11 mouse cellular contexts compared by ENCODE assay signal in the genomic region with DNA sequence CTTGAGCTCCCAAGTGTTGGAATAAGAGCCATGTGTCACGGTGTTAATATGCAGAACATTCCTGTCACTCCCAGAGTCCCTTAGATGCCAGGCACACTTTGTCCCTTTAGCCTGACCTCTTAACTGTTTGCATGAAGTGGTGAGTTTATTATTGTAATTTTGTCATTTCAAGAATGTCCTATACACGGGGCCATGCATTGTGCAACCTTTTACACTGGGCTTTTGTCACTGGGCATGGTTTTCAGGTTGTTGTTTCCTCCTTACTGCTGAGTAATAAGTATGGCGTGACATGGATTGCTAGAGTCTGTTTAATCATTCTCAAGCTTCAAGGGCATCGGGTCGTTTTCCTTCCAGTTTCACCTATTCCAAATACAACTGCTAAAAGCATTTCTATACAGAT. TPM values are rescaled to one million over a fixed set of nuclear protein-coding genes. Genes with fewer than 3 reads are reported as not detected.
DNase-seq lines count a peak whose midpoint lies in the region; ATAC-seq and TF ChIP-seq lines count a peak whose summit lies in the region.
"Had no signal": no experiment of that assay in that cellular context is flagged by ENCODE, and none has a peak within 500 bp of the region (broad histone marks: within the 10 kb centered on the region; RNA-seq: fewer than 3 reads in every experiment).

No protein-coding gene starts in this region.

- no peaks in the 10 kb centered on the region for H3K36me3 ChIP-seq in kidney, adult 2 months (ENCODE audit: control insufficient read depth, insufficient read depth, low read length)
- no peaks in the 10 kb centered on the region for H3K36me3 ChIP-seq in kidney, embryonic 14.5 days (ENCODE audit: control insufficient read depth, insufficient read depth, low read length)
- no peaks in the 10 kb centered on the region for H3K36me3 ChIP-seq in stomach, embryonic 16.5 days (ENCODE audit: control insufficient read depth, insufficient read depth, low read length)
- H3K36me3 ChIP-seq: embryonic facial prominence, embryonic 12.5 days had no signal

- no peaks in the 10 kb centered on the region for H3K9me3 ChIP-seq in kidney, embryonic 14.5 days (ENCODE audit: control insufficient read depth, low read length)
- no peaks in the 10 kb centered on the region for H3K9me3 ChIP-seq in stomach, embryonic 16.5 days (replicated peaks; ENCODE audit: control insufficient read depth, low read length)
- H3K9me3 ChIP-seq: embryonic facial prominence, embryonic 12.5 days had no signal

- no peak for ATAC-seq in kidney, embryonic 14.5 days (ENCODE audit: low FRiP score, low TSS enrichment)
- ATAC-seq in granulocyte monocyte progenitor cell, adult 5-6 weeks (replicated peaks; ENCODE audit: poor library complexity, severe bottlenecking): 0 out of 2 replicates have a peak, but pooled peaks have one; percentile 14
- ATAC-seq in stomach, embryonic 16.5 days (ENCODE audit: insufficient read depth, low FRiP score): no peak

- DNase-seq in kidney, adult 2 months: peak; percentile 83
- peak; percentile 46 to 54 for DNase-seq in kidney, postnatal 25 days
- DNase-seq in right cerebral cortex, postnatal 36 days (ENCODE audit: low spot score in 2 of 2): no peak
- no peak for DNase-seq in frontal cortex, postnatal 36 days (ENCODE audit: low spot score in 2 of 2)
- DNase-seq: cerebellum, postnatal 36 days; thymus, postnatal 14 days had no signal

- peak overlapping the region; percentile 98 for H3K27ac ChIP-seq in kidney, adult 2 months (ENCODE audit: insufficient read depth, low read depth, low read length)
- H3K27ac ChIP-seq in kidney, embryonic 14.5 days (ENCODE audit: low read depth, low read length): no peak overlapping the region
- H3K27ac ChIP-seq in stomach, embryonic 16.5 days (ENCODE audit: low read length): peak overlapping the region; percentile 77
- H3K27ac ChIP-seq: embryonic facial prominence, embryonic 12.5 days; hindbrain, embryonic 14.5 days had no signal

- no peak overlapping the region for H3K4me2 ChIP-seq in kidney, embryonic 14.5 days (replicated peaks; ENCODE audit: low read depth, low read length)
- H3K4me2 ChIP-seq in stomach, embryonic 16.5 days (ENCODE audit: low read depth, low read length): no peak overlapping the region
- H3K4me2 ChIP-seq: embryonic facial prominence, embryonic 12.5 days; hindbrain, embryonic 14.5 days had no signal

- H3K4me1 ChIP-seq in kidney, adult 2 months (ENCODE audit: control insufficient read depth, insufficient read depth, low read length): peaks cover 36% of the 10 kb centered on the region
- H3K4me1 ChIP-seq in kidney, embryonic 14.5 days (ENCODE audit: control insufficient read depth, insufficient read depth, low read length): no peaks in the 10 kb centered on the region
- 0 out of 2 replicates have a peak, but pooled peaks cover 6% of the 10 kb centered on the region for H3K4me1 ChIP-seq in stomach, embryonic 16.5 days (ENCODE audit: control insufficient read depth, insufficient read depth, low read length)
- H3K4me1 ChIP-seq: embryonic facial prominence, embryonic 12.5 days had no signal

- no peak for TF ChIP-seq POLR2A in kidney, adult 2 months (IDR thresholded peaks at IDR 0.05; ENCODE audit: low read depth, low read length)

- 22% methylated on average over 5 of the region's 5 CpGs for WGBS in kidney, adult 2 months
- 63% methylated on average over 5 of the region's 5 CpGs for WGBS in kidney, embryonic 14.5 days
- 47% methylated on average over 5 of the region's 5 CpGs for WGBS in stomach, embryonic 16.5 days

- H3K9ac ChIP-seq in kidney, embryonic 14.5 days (ENCODE audit: low read depth, low read length): no peak overlapping the region
- no peak overlapping the region for H3K9ac ChIP-seq in stomach, embryonic 16.5 days (ENCODE audit: low read length)
- H3K9ac ChIP-seq: embryonic facial prominence, embryonic 12.5 days; hindbrain, embryonic 14.5 days had no signal

- TF ChIP-seq CTCF in kidney, adult 2 months (conservative IDR thresholded peaks at IDR 0.05; ENCODE audit: insufficient read depth, insufficient read length, low read depth, low read length): no peak

- no peaks in the 10 kb centered on the region for H3K27me3 ChIP-seq in kidney, adult 2 months (replicated peaks; ENCODE audit: control insufficient read depth, insufficient read depth, low read length)
- no peaks in the 10 kb centered on the region for H3K27me3 ChIP-seq in kidney, embryonic 14.5 days (ENCODE audit: control insufficient read depth, insufficient read depth, low read length)
- no peaks in the 10 kb centered on the region for H3K27me3 ChIP-seq in stomach, embryonic 16.5 days (ENCODE audit: control insufficient read depth, insufficient read depth, low read length)
- H3K27me3 ChIP-seq: embryonic facial prominence, embryonic 12.5 days had no signal

- no peak overlapping the region for H3K4me3 ChIP-seq in kidney, adult 2 months (ENCODE audit: insufficient read depth, low read depth, low read length)
- no peak overlapping the region for H3K4me3 ChIP-seq in kidney, embryonic 14.5 days (ENCODE audit: low read length)
- H3K4me3 ChIP-seq in stomach, embryonic 16.5 days (replicated peaks; ENCODE audit: low read length): no peak overlapping the region
- H3K4me3 ChIP-seq: embryonic facial prominence, embryonic 12.5 days had no signal

RNA-seq across cellular contexts. Expression of a gene that starts 19.1 kb away (rescaled TPM):
- 785 and 803 TPM in 2 replicates for polyA plus RNA-seq in kidney, adult 2 months (2012; rRNA removed)
- 35.6 and 40.0 TPM in 2 replicates for polyA plus RNA-seq in kidney, embryonic 14.5 days (2014; fragmentation: Nextera tagmentation; extraction: Ambion mirVana)
- 30.4 and 39.7 TPM in 2 replicates for total RNA-seq in granulocyte monocyte progenitor cell, adult 5-6 weeks (2014; fragmentation: Nextera tagmentation)
- total RNA-seq in granulocyte monocyte progenitor cell, adult 5-6 weeks (2017): 19.2 and 20.1 TPM in 2 replicates
- 132 and 144 TPM in 2 replicates for polyA plus RNA-seq in stomach, embryonic 16.5 days (2015; fragmentation: Nextera tagmentation; extraction: Ambion mirVana)

RNA-seq across cellular contexts. Expression of a gene that starts 27.0 kb away (rescaled TPM):
- polyA plus RNA-seq in kidney, adult 2 months (2012; rRNA removed): 235 and 307 TPM in 2 replicates
- polyA plus RNA-seq in kidney, embryonic 14.5 days (2014; fragmentation: Nextera tagmentation; extraction: Ambion mirVana): 355 and 392 TPM in 2 replicates
- 392 and 406 TPM in 2 replicates for total RNA-seq in granulocyte monocyte progenitor cell, adult 5-6 weeks (2014; fragmentation: Nextera tagmentation)
- 232 and 280 TPM in 2 replicates for total RNA-seq in granulocyte monocyte progenitor cell, adult 5-6 weeks (2017)
- polyA plus RNA-seq in stomach, embryonic 16.5 days (2015; fragmentation: Nextera tagmentation; extraction: Ambion mirVana): 277 and 282 TPM in 2 replicates

RNA-seq across cellular contexts. Expression of a gene that starts 40.1 kb away (rescaled TPM):
- polyA plus RNA-seq in kidney, adult 2 months (2012; rRNA removed): 10.3 and 12.8 TPM in 2 replicates
- 8.7 and 13.0 TPM in 2 replicates for polyA plus RNA-seq in kidney, embryonic 14.5 days (2014; fragmentation: Nextera tagmentation; extraction: Ambion mirVana)
- total RNA-seq in granulocyte monocyte progenitor cell, adult 5-6 weeks (2014; fragmentation: Nextera tagmentation): 19.0 and 25.0 TPM in 2 replicates
- total RNA-seq in granulocyte monocyte progenitor cell, adult 5-6 weeks (2017): 17.1 and 17.9 TPM in 2 replicates
- polyA plus RNA-seq in stomach, embryonic 16.5 days (2015; fragmentation: Nextera tagmentation; extraction: Ambion mirVana): 6.9 and 7.0 TPM in 2 replicates

Comparison
In these comparisons a context has a peak if more than half of its experiments do, and no peak if none do; other contexts are left out.
1. DNase-seq: peak in kidney, adult 2 months (single experiment) and kidney, postnatal 25 days (2 of 2); none in right cerebral cortex, postnatal 36 days (0 of 2) and frontal cortex, postnatal 36 days (0 of 2).